Mouse (Mus musculus) small intestine, adult 2 months (tissue): ENCODE data around the gene H2afv.

Source experiments
- CTCF ChIP-seq: fragments of 200-500 bp; IDR thresholded peaks from 2 replicates; pipeline ENCODE4 v1.5.1; 2012; ENCODE audit warnings: low read depth, mild to moderate bottlenecking, control low read depth, inconsistent platforms, low read length, moderate library complexity, mixed read lengths; ENCODE audit not compliant: insufficient replicate concordance, insufficient read length; ENCODE audit errors: extremely low read depth
- POLR2A ChIP-seq: fragments of 200-500 bp; IDR thresholded peaks from 2 replicates; pipeline ENCODE4 v1.6.1; 2012; ENCODE audit warnings: low read depth, mild to moderate bottlenecking, control low read depth, inconsistent platforms, low read length, moderate library complexity

- TF ChIP-seq CTCF: no peak
- no peak for TF ChIP-seq POLR2A
These were observed 35.9 kb upstream of the H2afv start for GRCm38 (mm10) chr11:6480191-6480590.
